Mouse (Mus musculus): Measurements from ENCODE around the gene Tmem86a.
"Not testable (repeated sequence)": the region's sequence is repeated elsewhere in the genome, so short reads cannot be mapped to it uniquely, and the experiment has no call there.

Gene Tmem86a

DNA sequence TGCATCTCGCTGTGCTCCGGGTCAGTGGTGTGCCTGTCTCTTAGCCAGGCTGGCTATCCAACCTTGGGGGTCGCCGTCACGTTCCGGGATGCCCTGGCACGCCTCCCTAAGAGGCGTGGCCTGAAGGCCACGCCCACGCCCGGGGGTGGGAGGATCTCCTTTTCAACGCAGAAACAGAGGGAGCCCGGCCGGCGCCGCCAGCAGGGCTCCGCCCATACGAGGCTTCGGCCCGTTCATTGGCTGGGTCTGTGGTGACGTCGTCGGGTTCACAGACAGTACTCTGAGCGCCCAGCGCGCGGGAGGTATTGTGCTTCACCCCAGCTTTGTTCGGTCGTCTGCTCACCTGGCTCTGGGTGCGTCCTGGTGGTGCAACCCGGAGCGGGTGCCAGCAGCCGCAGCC, at the start of gene Tmem86a:
TSS of gene Tmem86a (plus strand) at position 236 of the 400 bp plus-strand sequence.
- DNase-seq (ENCODE audit: low spot score) = peak; percentile 93

DNA sequence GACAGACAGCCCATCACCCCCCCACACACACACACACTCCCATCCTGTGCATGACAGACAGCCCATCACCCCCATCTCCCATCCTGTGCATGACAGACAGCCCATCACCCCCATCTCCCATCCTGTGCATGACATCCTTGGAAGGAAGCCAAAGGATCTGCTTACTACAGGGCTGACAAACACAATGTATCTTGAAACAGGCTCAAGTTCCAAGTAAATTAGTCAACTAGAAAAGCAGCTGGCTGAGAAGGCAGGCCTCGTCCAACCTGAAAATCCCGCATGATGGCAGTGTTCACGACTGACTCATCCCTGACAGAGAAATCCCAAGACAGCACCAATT, 49.8 kb upstream of the Tmem86a start:
- DNase-seq (ENCODE audit: low spot score) = peak; percentile 41

GRCm38 (mm10) chr7:47001125-47001899, 49.1 kb upstream of the Tmem86a start:
- DNase-seq (ENCODE audit: low spot score) = no peak

DNA sequence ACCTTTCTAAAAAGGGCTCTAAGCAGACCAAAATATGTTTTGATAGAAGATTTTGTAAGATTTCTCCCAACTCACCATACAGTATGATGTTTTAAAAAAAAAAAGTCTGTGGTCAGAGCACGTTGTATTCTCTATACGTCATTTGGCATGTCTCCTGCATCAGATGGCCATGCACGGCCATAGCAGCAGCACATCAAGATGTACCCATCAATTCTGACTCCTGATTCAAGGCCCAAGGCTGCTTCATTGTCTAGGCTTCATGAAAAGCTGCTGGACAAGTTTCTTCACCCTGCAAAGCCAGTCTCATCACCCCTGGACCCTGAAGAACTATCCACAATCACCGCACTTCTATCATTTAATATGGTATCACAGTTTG, 48.5 kb upstream of the Tmem86a start:
- DNase-seq (ENCODE audit: low spot score) = no peak

GRCm38 (mm10) chr7:47003411-47004115, 46.8 kb upstream of the Tmem86a start:
- DNase-seq (ENCODE audit: low spot score) = no peak

DNA sequence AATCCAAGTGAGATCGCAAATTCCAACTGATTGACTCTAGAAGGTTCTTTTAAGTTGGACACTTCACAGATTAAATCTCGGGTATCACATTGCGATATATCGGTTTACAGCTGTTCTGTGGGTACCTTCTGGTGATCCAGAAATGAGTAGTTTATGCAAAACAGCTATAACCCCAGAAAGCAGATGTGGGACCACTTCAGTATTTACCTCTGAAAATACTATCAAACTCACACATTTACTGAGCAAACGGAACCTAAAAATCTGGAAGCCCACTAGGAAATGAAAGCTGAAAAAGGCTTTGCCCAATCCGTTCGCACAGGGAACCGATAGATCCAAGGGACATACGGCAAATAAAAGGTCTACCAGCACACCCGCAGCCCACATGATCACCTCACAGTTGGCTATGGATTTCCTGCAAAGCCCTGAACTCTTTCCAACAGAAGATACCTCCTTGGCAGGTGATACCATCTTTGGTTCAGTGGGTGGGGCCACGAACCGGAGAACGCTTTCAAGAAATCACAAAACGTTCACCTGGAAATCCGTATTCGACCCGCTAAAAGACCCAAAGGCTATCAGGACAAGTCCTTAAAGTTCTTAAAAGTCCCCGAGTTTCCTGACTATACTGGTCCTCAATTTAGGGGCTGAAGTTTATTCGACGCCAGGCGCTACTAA, 43.2 kb upstream of the Tmem86a start:
- DNase-seq (ENCODE audit: low spot score) = no peak

DNA sequence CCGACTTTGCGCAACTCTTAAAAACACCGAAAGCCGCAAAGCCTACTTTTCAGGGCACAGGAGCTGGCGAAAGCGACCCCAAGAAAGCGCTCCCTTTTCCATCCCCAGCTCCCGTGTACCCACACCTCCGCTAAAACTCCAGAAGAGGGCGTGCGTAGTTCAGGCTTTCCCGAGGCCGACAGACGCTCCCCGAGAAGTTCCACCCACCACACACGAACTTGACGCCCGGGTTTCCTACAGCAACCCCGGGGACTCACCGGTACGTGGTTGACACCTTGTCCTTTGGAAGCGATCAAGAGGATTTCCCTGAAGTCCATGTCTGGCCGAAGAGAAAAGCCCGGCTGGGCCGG, 42.6 kb upstream of the Tmem86a start:
- no peak for DNase-seq (ENCODE audit: low spot score)

DNA sequence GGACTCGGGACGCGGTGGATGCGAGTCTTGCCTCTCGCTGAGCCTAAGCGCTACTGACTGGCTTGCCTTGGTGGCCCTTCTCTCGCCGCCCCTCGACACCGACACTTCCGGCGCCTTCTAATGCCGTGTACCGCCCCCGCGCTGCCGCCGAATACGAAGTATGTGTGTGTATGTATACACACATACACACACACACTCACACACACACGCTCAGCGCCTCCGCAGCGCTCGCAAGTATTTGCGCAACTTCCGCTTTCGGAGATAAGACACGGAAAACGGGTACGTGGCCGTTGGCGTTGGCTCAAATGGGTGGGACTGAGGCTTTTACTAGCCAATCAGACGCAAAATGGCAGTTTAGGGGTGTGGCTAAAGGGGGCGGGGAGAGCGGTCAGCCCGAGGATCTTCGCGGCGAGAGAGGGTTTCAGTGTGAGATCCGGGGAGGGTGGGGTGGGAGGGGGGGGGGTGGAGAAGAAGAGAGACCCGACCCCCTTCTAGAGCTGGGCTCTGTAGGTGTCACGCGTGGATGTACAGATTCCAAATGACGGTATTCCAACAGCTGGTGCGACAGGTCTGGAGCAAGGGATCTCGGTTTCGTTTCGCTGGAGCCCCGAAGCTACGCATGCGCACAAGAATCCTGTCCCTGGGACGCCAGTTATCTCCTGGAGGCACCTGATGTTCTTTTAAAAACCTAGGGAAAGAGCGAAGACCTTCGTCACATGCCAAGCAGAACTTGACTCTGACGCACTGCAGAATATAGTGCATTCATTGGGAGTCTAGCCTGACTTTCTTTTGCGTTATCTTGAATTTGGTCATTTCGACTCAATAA, 42.0 kb upstream of the Tmem86a start, which contains the start of gene Spty2d1:
TSS of gene Spty2d1 (minus strand) at position 244 of the 826 bp plus-strand sequence.
- DNase-seq (ENCODE audit: low spot score) = peak; percentile 99

- no peak for DNase-seq (ENCODE audit: low spot score)
Observed at GRCm38 (mm10) chr7:47013131-47013767, 37.2 kb upstream of the Tmem86a start.

GRCm38 (mm10) chr7:47014564-47015389, 35.6 kb upstream of the Tmem86a start:
- peak; percentile 59 for DNase-seq (ENCODE audit: low spot score)

DNA sequence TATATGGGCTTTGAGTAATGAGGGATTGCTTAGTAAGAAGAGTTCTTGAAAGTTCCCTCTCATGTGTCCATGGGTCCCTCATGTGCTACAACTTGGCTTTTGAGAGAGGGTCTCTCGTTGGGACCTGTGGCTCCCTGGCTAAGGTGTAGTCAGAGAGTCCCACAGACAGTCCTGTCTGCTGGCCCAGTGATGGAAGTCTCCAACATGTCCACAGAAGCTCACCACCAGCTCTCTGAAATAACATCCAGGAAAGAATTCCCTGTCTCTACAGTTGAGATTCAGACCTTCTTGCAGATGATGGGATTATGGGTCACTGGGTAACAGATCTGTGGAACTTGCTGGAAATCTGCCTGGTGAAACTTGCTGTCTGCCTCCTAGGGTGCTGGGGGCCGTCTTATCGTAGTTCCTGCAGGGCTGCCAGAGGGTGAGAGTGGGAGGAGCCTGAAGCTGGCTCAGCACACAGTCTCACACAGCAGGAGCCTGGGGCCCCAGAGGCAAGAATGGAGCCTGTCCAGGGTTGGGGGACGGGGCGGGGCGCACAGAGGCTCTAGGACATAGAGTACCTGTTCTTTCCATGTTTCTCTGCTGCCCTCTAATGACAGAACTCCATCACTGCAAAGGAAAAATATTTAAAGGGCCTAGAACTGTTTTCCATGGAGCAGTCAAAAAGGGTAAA, 34.9 kb upstream of the Tmem86a start:
- peak; percentile 91 for DNase-seq (ENCODE audit: low spot score)

- DNase-seq (ENCODE audit: low spot score) = no peak
Observed at GRCm38 (mm10) chr7:47016602-47017001, 33.8 kb upstream of the Tmem86a start.

GRCm38 (mm10) chr7:47017146-47017545, 33.3 kb upstream of the Tmem86a start:
- DNase-seq (ENCODE audit: low spot score) = no peak

DNA sequence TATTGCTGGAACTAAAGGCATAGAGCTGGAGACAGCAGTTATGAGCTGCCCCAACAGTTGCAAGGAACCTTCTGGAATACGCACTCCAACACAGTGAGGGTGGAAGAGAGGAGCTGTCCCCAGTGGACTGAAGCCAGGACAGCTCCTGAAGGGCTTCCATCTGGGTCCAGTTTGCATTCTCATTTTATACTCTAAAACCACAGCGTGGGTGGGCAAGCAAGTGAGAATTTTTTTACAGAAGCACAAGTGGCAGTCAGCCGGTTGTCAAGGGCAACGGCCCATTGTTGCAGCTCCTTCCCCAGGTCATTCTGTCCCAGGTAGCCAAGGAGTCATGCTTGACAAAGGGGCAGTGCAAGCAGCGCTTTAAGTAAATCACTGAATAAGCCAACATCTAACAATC, 30.8 kb upstream of the Tmem86a start:
- DNase-seq (ENCODE audit: low spot score) = no peak

DNA sequence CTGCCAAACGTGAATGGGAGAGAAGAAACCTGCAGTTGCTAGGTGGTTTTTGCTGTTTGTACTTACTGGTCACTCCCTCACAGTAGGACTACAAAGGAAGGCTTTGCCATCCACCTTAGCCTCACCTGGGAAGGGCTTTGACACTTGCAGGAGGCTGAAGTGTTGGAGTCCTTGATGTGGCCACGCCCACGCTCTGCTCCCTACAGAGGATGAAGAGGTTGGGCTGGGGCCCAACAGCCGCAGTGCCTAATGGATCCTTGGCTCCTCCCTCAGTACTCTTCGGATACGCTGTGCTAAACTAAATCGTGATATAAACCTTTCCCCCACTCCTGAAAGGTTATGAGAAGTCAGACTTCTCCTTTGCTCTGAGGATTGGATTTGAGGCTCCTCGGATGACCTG, 29.4 kb upstream of the Tmem86a start:
- no peak for DNase-seq (ENCODE audit: low spot score)

DNA sequence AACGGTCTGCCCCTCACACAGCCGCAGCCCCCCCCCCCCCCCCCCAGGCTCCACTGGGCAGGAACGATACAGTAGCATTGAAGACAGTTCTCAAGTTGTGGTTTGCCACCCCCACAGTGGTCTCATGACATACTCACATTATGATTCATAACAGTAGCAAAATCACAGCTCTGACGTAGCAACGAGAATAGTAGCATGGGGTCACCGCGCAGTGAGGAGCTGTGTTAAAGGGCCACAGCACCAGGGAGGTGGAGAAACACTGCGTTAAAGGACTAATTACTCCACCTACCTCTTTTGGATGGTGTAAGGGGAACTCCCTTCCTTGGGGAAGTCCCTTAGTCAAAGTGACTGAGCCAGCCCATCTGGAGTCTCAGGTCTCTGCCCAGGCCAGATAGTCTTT, 27.9 kb upstream of the Tmem86a start:
- no peak for DNase-seq (ENCODE audit: low spot score)

- peak; percentile 84 for DNase-seq (ENCODE audit: low spot score)
Observed at GRCm38 (mm10) chr7:47023530-47023929, 26.9 kb upstream of the Tmem86a start.

GRCm38 (mm10) chr7:47024454-47024853, 25.9 kb upstream of the Tmem86a start:
- DNase-seq (ENCODE audit: low spot score) = no peak

DNA sequence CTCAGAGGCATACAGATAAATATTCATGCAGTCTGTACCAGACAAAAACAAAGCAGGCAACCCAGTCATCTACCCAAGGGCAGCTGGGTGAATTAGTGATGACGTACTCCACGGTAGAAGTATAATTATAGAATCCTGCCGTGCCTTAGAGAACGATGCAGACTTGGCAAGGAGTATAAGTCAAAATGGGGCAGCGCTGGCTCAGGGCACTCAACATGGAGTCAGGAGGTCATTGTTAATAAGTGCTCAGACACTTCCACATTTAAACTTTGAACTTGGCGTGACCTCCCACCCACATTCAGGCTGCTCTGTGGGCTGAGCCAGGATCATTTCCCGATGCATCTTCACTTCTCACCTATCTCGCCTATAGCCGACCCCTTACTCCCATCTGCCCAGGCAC, 25.0 kb upstream of the Tmem86a start:
- DNase-seq (ENCODE audit: low spot score) = no peak

DNA sequence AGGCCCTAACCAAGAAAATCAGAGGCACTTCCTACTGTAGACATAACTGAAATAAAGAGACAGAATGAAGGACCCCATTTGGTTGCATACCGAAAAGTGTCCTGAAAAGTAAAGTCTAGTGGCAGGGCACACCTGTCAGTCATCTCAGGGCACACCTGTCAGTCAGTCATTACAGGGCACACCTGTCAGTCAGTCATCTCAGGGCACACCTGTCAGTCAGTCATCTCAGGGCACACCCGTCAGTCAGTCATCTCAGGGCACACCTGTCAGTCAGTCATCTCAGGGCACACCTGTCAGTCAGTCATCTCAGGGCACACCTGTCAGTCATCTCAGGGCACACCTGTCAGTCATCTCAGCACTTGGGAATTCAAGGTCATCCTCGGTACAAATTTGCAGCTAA, 23.5 kb upstream of the Tmem86a start:
- not testable (repeated sequence) for DNase-seq (ENCODE audit: low spot score)

Data from urinary bladder, postnatal 14 days (tissue).